Mouse (Mus musculus) liver, adult (tissue): Measurements from ENCODE around the gene C1qtnf3.

Experiments used
- GATA4 ChIP-seq: IDR thresholded peaks from 2 replicates; pipeline ENCODE4 v1.6.1; 2014; ENCODE audit warnings: mild to moderate bottlenecking, low read length; ENCODE audit not compliant: insufficient replicate concordance

C1qtnf3 gene

GRCm38 (mm10) chr15:10947852-10948251, 4.3 kb upstream of the C1qtnf3 start:
- TF ChIP-seq GATA4, result no peak

- no peak for TF ChIP-seq GATA4
These were observed 701 bp downstream of the C1qtnf3 start for GRCm38 (mm10) chr15:10952760-10953305.

GRCm38 (mm10) chr15:10953465-10953864, 1.3 kb downstream of the C1qtnf3 start:
- no peak for TF ChIP-seq GATA4

- TF ChIP-seq GATA4, result no peak
These were observed 2.4 kb downstream of the C1qtnf3 start for GRCm38 (mm10) chr15:10954381-10955016.

GRCm38 (mm10) chr15:10955156-10955555, 3.0 kb downstream of the C1qtnf3 start:
- no peak for TF ChIP-seq GATA4

GRCm38 (mm10) chr15:10956706-10957105, 4.6 kb downstream of the C1qtnf3 start:
- no peak for TF ChIP-seq GATA4

GRCm38 (mm10) chr15:10959277-10960026, 7.3 kb downstream of the C1qtnf3 start:
- TF ChIP-seq GATA4, result no peak

- TF ChIP-seq GATA4, result no peak
These were observed 8.1 kb downstream of the C1qtnf3 start for GRCm38 (mm10) chr15:10960267-10960666.

GRCm38 (mm10) chr15:10962601-10963000, 10.5 kb downstream of the C1qtnf3 start:
- TF ChIP-seq GATA4, result no peak

- no peak for TF ChIP-seq GATA4
These were observed 17.3 kb downstream of the C1qtnf3 start for GRCm38 (mm10) chr15:10969439-10969838.

GRCm38 (mm10) chr15:10970777-10971176, 18.6 kb downstream of the C1qtnf3 start:
- TF ChIP-seq GATA4, result no peak

- TF ChIP-seq GATA4, result no peak
These were observed 25.0 kb downstream of the C1qtnf3 start for GRCm38 (mm10) chr15:10977151-10977550.

- TF ChIP-seq GATA4, result no peak
These were observed 28.6 kb downstream of the C1qtnf3 start for GRCm38 (mm10) chr15:10980712-10981111.

GRCm38 (mm10) chr15:10981377-10982063, 29.4 kb downstream of the C1qtnf3 start, which contains the start of gene Amacr:
Gene Amacr, plus strand, starts transcription at chr15:10981756.
- TF ChIP-seq GATA4, result peak; percentile 53; the same call in 1 of the 2 replicates

GRCm38 (mm10) chr15:10982064-10982435, 29.9 kb downstream of the C1qtnf3 start:
- TF ChIP-seq GATA4, result no peak

GRCm38 (mm10) chr15:10985756-10986155, 33.6 kb downstream of the C1qtnf3 start:
- no peak for TF ChIP-seq GATA4

- TF ChIP-seq GATA4, result no peak
These were observed 38.3 kb downstream of the C1qtnf3 start for GRCm38 (mm10) chr15:10990411-10990810.
